In genomic region chr3:57094936-57095335, GRCm38 (mm10) we compare ENCODE assay signal across 29 mouse cellular contexts.
DNase-seq lines count a peak whose midpoint lies in the region; ATAC-seq and TF ChIP-seq lines count a peak whose summit lies in the region.
"Had no signal": no experiment of that assay in that cellular context is flagged by ENCODE, and none has a peak within 500 bp of the region (broad histone marks: within the 10 kb centered on the region; RNA-seq: fewer than 3 reads in every experiment).

No protein-coding gene starts in this region.

- no peaks in the 10 kb centered on the region for H3K4me1 ChIP-seq in hindbrain, postnatal 0 days (ENCODE audit: insufficient read depth, low read length)
- no peaks in the 10 kb centered on the region for H3K4me1 ChIP-seq in hindbrain, embryonic 12.5 days
- H3K4me1 ChIP-seq in lung, postnatal 0 days (ENCODE audit: insufficient read depth, low read depth, low read length) = no peaks in the 10 kb centered on the region
- H3K4me1 ChIP-seq: embryonic facial prominence, embryonic 13.5 days; embryonic facial prominence, embryonic 15.5 days; forebrain, embryonic 10.5 days; forebrain, embryonic 12.5 days had no signal

- no peak overlapping the region for H3K27ac ChIP-seq in hindbrain, postnatal 0 days
- H3K27ac ChIP-seq in hindbrain, embryonic 12.5 days = no peak overlapping the region
- no peak overlapping the region for H3K27ac ChIP-seq in lung, postnatal 0 days (ENCODE audit: low read length)
- H3K27ac ChIP-seq: embryonic facial prominence, embryonic 13.5 days; embryonic facial prominence, embryonic 15.5 days; forebrain, embryonic 10.5 days; forebrain, embryonic 12.5 days had no signal

- H3K27me3 ChIP-seq in hindbrain, postnatal 0 days (ENCODE audit: insufficient read depth, low read length) = no peaks in the 10 kb centered on the region
- no peaks in the 10 kb centered on the region for H3K27me3 ChIP-seq in hindbrain, embryonic 12.5 days
- H3K27me3 ChIP-seq in lung, postnatal 0 days (replicated peaks; ENCODE audit: insufficient read depth, low read length) = no peaks in the 10 kb centered on the region
- H3K27me3 ChIP-seq: CH12.LX; embryonic facial prominence, embryonic 13.5 days; embryonic facial prominence, embryonic 15.5 days; forebrain, embryonic 12.5 days; Patski had no signal

- no peak for ATAC-seq in hindbrain, postnatal 0 days
- no peak for ATAC-seq in hindbrain, embryonic 12.5 days (ENCODE audit: low FRiP score)
- no peak for ATAC-seq in lung, postnatal 0 days
- ATAC-seq: activated CD4-positive, CD25-positive, alpha-beta regulatory T cell, adult 4 months; CD4-positive, CD25-positive, alpha-beta regulatory T cell, adult 4 months; forebrain, embryonic 14.5 days; forebrain, embryonic 16.5 days; Patski had no signal

- TF ChIP-seq EP300 in lung, postnatal 0 days (IDR thresholded peaks at IDR 0.05) = no peak

- WGBS in hindbrain, postnatal 0 days = 49% methylated on average over 3 of the region's 3 CpGs
- WGBS in hindbrain, embryonic 12.5 days = 63% methylated on average over 3 of the region's 3 CpGs
- WGBS in lung, postnatal 0 days = 53% methylated on average over 3 of the region's 3 CpGs

- no peaks in the 10 kb centered on the region for H3K9me3 ChIP-seq in hindbrain, postnatal 0 days (ENCODE audit: low read length)
- H3K9me3 ChIP-seq in hindbrain, embryonic 12.5 days (replicated peaks) = no peaks in the 10 kb centered on the region
- H3K9me3 ChIP-seq in lung, postnatal 0 days (ENCODE audit: low read length) = no peaks in the 10 kb centered on the region
- H3K9me3 ChIP-seq: embryonic facial prominence, embryonic 13.5 days; embryonic facial prominence, embryonic 15.5 days; forebrain, embryonic 10.5 days; forebrain, embryonic 12.5 days; G1E had no signal

- DNase-seq in cerebellum, postnatal 10 days = peak; percentile 54 to 63
- no peak for DNase-seq in cerebellum, postnatal 4 days (ENCODE audit: low spot score in 2 of 2)
- DNase-seq in hindbrain, postnatal 0 days (ENCODE audit: low spot score) = peak; percentile 15
- DNase-seq in left cerebral cortex, postnatal 4 days = peak; percentile 39
- no peak for DNase-seq in left cerebral cortex, adult 9 months (ENCODE audit: low spot score in 2 of 2)
- peak; percentile 12 for DNase-seq in lung, postnatal 10 days
- DNase-seq in lung, postnatal 0 days (ENCODE audit: low spot score) = no peak
- DNase-seq: adrenal gland, adult 2 months; adrenal gland, postnatal 10 days; adrenal gland, postnatal 25 days; B cell, adult 2 months; cerebellum, adult 11 months; cerebellum, adult 18-20 months; cerebellum, adult 8-10 months; cerebellum, adult 9-11 months; embryo, embryonic 11 days had no signal

- TF ChIP-seq CTCF in hindbrain, postnatal 0 days (IDR thresholded peaks at IDR 0.05; ENCODE audit: low read depth) = no peak
- TF ChIP-seq CTCF in lung, postnatal 0 days (IDR thresholded peaks at IDR 0.05) = no peak

- no peaks in the 10 kb centered on the region for H3K36me3 ChIP-seq in hindbrain, postnatal 0 days (ENCODE audit: insufficient read depth, low read length)
- H3K36me3 ChIP-seq in hindbrain, embryonic 12.5 days = no peaks in the 10 kb centered on the region
- H3K36me3 ChIP-seq in lung, postnatal 0 days (ENCODE audit: insufficient read depth, low read length) = no peaks in the 10 kb centered on the region
- H3K36me3 ChIP-seq: embryonic facial prominence, embryonic 13.5 days; embryonic facial prominence, embryonic 15.5 days; forebrain, embryonic 10.5 days; forebrain, embryonic 12.5 days; G1E had no signal

- H3K4me3 ChIP-seq in hindbrain, postnatal 0 days (ENCODE audit: low read length) = no peak overlapping the region
- no peak overlapping the region for H3K4me3 ChIP-seq in hindbrain, embryonic 12.5 days
- H3K4me3 ChIP-seq in lung, postnatal 0 days (ENCODE audit: low read depth, low read length) = no peak overlapping the region
- H3K4me3 ChIP-seq: embryonic facial prominence, embryonic 13.5 days; embryonic facial prominence, embryonic 15.5 days; erythroblast, embryonic 14.5 days; forebrain, embryonic 10.5 days; forebrain, embryonic 12.5 days had no signal

- intact Hi-C loops in left cerebral cortex, postnatal 4 days (cut with DNase I) = no loop called here

- no peak overlapping the region for H3K4me2 ChIP-seq in hindbrain, postnatal 0 days (ENCODE audit: low read depth, low read length)
- H3K4me2 ChIP-seq in hindbrain, embryonic 12.5 days (replicated peaks) = no peak overlapping the region
- no peak overlapping the region for H3K4me2 ChIP-seq in lung, postnatal 0 days (replicated peaks; ENCODE audit: low read depth, low read length)
- H3K4me2 ChIP-seq: embryonic facial prominence, embryonic 13.5 days; embryonic facial prominence, embryonic 15.5 days; forebrain, embryonic 12.5 days had no signal

- H3K9ac ChIP-seq in hindbrain, postnatal 0 days (replicated peaks; ENCODE audit: low read length) = no peak overlapping the region
- H3K9ac ChIP-seq in hindbrain, embryonic 12.5 days = no peak overlapping the region
- no peak overlapping the region for H3K9ac ChIP-seq in lung, postnatal 0 days (replicated peaks; ENCODE audit: low read depth)
- H3K9ac ChIP-seq: embryonic facial prominence, embryonic 13.5 days; embryonic facial prominence, embryonic 15.5 days; forebrain, embryonic 12.5 days had no signal

Comparison
In these comparisons a context has a peak if more than half of its experiments do, and no peak if none do; other contexts are left out.
1. DNase-seq: peak in cerebellum, postnatal 10 days (2 of 2), hindbrain, postnatal 0 days (single experiment), left cerebral cortex, postnatal 4 days (single experiment) and lung, postnatal 10 days (single experiment); none in cerebellum, postnatal 4 days (0 of 2), left cerebral cortex, adult 9 months (0 of 2) and lung, postnatal 0 days (single experiment).